Mouse (Mus musculus) large intestine, adult 2 months (tissue): Measurements from ENCODE around the gene Gm49387. TPM values are rescaled to one million over a fixed set of nuclear protein-coding genes. Genes with fewer than 3 reads are reported as not detected.

Source experiments
- DNase-seq: peaks from one replicate; pipeline ENCODE4 v3.0.0-alpha.2; 2012; ENCODE audit warnings: low read depth, low spot score
- WGBS: fragments of 180-500 bp; shearing (Covaris S2); methylation state at CpG from one replicate; pipeline ENCODE4 v1.1.7; 2018; 5-methylcytosine and 5-hydroxymethylcytosine counted together
- polyA plus RNA-seq: library from polyadenylated mRNA; depleted of rRNA; stranded (reverse); fragments of >200 nt; gene quantifications from 2 replicates; pipeline ENCODE4 v1.2.3, GENCODE M21; 2012; rRNA removed

The Gm49387 gene
- polyA plus RNA-seq: not detected in 2 replicates

DNA sequence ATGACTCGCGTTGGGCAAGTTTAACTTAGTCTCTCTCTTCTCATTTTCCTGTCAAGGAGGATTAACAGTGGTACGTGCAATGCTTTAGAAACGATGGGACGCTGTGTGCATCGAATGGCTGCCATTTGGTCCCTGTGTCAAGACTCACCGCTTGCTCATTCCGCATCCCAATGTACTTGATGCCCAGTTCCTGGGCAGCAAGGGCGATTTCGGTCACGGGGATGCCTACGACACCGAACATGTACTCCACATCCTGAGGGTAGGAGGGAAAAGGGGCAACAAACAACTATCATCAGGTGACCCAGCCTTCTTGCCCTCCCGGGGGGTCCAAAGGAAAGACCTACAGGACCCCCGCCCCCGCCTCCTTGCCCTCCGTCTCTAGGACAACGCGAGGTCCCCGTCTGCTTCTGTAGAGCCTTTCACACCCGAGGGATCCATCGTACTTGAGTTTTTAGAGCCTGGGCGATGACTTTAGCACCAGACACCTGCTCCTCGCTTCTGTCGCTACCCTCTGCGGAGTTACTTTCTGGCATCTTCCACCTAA lies at the start of gene Gm49387:
Gene Gm49387 (minus strand): TSS at position 533 of the 544 bp plus-strand sequence.
- 4% methylated on average over 26 of the region's 26 CpGs for WGBS
- DNase-seq: no peak

DNA sequence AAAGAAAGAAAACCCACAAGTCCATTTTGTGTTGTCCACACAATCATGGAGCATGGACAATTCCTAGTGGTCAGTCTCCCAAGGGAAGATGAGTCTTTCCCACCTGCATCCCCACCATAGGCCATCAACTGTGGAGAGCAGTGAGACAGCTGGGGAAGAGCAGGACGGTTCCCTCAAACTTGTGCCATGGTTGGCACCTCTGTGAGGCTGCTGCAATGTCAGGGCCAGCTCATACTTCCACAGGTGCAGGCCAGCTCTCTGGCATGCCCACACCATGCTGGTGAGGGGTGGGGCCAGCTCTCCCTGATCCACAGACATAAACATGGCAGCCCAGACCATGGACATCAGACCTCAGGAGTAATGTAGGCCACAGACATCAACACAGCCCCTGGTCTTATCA lies 45.6 kb upstream of the Gm49387 start:
- DNase-seq: no peak
- 81% methylated on average over 1 of the region's 1 CpGs for WGBS

DNA sequence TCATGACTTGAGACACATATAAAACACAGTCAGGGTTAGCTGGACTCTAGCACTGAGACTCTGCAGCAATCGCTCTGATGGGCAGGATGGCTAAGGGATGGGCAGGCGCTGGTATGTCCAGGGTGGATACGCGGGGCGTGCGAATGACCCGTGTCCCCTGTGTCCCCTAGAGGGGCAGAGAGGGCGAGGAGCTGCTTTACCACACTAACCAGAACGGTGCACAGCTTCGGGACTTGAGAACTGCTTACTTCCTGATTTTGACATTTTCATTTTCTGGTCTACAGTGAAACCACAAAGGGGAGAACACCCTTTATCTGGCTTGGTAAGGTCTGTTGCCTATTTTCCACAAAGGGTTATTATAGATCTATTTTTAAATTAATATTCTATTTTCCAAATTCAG lies 45.0 kb upstream of the Gm49387 start:
- DNase-seq: no peak
- 76% methylated on average over 10 of the region's 10 CpGs for WGBS

DNA sequence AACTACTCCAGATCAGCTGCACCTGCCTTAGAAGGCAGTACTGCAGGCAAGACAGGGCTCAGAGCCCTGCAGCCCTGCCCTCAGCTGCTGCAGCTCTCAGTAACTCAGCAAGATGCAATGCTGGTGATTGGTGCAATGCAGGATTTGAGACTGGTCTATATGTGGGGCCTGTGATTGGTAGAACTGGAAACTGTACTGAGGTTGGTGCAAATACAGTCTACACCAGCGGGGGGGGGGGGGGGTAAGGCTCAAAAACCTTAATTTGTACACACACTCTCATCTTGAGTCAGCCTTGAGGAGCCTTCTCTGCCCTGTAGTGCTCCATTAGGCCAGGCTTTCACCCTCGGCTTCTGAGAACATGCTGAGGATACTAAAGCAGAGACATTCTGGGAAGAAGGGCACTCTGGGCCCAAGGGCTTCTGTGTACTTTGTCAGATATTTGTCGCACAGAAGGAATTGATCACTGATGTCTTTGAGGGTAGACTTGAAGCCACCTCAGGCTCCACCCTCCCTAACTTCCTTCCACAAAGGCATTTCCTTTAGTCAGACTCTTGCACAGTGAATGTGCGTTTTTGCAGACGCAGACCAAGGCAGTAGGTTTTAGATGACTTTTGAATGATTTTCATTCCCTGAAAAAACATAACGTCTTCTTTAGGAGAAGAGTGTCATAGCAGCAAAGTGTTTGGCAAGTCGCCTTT lies 43.8 kb upstream of the Gm49387 start:
- DNase-seq: no peak
- WGBS: 63% methylated on average over 7 of the region's 7 CpGs

DNA sequence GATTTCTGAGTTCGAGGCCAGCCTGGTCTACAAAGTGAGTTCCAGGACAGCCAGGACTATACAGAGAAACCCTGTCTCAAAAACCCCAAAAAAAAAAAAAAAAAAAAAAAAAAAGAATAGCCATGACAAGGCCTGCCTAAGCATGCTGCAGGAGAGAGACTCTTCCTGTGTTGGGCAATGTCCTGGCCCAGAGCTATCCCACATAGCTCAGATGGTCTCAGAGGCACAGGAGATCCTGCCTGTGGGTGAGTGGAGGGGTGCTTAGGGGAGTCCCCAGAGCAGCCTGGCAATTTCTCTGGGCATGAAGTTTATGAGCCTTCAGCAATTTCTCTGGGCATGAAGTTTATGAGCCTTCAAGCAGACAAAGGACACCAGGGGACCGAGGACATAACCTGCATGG lies 42.9 kb upstream of the Gm49387 start:
- 66% methylated on average over 2 of the region's 2 CpGs for WGBS

DNA sequence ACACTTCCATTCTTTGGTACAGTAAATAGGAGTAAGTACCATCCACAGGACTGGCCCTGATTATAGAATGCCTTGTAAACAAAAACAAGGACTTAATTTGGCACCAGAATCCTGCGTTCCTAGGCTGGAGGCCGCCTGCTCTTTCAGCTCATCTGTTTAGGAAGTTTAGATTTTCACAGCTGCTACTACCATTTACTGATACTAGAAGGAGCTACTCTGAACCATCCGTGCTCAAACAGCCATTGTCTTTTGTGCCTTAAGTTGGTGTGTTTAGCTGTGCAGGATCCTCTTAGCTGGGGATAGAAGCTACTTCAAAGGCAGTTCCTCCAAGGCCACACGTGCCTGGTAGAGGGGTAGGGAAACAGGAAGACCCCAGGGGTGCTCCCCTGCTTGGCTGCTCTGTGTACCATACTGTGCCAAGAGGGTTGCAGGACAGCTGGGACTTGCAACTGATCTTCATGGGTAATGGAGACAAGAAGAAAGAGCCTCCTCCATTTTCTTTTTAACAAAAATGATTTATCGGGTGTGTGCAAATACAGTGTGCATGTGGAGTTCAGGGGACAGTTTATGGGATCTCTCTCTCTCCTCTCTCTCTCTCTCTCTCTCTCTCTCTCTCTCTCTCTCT lies 41.4 kb upstream of the Gm49387 start:
- no peak for DNase-seq
- 53% methylated on average over 5 of the region's 5 CpGs for WGBS

More for the DNA sequence above, 42.9 kb upstream of the Gm49387 start:
- no peak for DNase-seq

DNA sequence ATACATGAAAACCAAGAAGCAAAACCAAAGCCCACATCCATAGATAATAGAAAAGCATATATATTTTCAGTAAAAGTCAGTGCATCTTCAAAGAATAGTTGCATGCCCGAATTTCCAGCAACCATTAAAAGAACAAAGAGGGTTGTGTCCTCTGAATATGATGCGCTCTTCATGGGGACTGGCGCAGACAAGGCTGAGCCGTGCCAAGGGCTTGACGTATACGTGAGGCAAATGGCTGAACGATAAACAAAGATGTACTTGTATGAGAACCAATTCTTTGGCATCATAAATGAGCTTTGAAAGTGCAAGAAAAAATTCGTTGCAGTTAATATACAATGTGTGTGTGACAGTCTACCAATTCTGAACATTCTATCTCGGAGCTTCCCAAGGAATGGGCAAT lies 40.6 kb upstream of the Gm49387 start:
- DNase-seq: no peak
- 75% methylated on average over 9 of the region's 9 CpGs for WGBS

DNA sequence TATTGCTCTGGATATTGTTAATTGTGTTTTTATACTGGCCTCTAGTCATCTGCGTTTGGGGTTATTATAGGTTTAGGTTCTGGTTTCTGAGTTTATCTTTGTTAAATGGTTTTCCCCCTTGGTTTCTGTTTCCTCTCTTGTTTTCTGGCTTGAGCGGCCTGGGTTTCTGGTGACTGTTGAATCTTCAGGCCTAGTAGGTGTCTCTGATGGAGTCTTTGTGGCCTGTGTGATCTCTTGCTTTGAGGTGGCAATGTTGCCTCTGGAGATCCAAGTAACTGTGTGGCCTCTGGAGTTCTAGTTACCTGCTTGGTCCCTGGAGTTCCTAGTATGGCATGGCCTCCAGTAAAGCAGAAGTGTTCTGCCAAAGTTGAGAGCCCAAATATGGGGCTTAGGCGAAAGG lies 40.0 kb upstream of the Gm49387 start:
- DNase-seq: no peak
- 87% methylated on average over 3 of the region's 3 CpGs for WGBS

DNA sequence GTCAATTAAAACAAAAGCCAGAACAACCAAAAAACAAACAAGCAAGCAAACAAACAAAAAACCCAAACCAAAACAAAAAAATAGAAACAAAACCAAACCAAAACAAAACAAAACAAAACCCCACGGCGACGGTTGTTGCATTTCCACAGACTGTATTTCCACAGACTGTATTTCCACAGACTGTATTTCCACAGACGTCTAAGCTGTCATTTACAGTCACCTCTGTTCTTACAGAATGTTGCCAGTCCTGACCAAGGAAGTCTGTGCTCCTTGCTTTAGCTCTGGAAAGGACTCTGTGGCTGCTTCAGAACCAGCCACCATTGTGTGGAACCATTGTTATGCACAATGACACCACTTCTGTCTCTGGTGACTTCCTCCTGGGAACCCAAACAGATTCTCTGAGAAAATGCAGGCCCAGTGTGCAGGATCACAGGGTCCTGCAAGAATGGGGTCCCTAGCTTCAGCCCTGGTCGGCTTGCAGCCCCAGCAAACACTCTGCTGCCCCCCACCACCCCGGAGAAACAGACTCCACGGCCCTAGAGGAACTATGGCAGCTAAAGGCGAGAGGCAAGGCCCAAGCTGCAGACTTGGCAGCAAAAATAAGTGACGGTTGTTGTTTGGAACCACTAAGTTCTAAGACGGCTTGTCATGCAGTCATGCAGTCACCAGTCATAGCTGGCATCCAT lies 31.1 kb upstream of the Gm49387 start:
- 76% methylated on average over 10 of the region's 10 CpGs for WGBS
- no peak for DNase-seq

DNA sequence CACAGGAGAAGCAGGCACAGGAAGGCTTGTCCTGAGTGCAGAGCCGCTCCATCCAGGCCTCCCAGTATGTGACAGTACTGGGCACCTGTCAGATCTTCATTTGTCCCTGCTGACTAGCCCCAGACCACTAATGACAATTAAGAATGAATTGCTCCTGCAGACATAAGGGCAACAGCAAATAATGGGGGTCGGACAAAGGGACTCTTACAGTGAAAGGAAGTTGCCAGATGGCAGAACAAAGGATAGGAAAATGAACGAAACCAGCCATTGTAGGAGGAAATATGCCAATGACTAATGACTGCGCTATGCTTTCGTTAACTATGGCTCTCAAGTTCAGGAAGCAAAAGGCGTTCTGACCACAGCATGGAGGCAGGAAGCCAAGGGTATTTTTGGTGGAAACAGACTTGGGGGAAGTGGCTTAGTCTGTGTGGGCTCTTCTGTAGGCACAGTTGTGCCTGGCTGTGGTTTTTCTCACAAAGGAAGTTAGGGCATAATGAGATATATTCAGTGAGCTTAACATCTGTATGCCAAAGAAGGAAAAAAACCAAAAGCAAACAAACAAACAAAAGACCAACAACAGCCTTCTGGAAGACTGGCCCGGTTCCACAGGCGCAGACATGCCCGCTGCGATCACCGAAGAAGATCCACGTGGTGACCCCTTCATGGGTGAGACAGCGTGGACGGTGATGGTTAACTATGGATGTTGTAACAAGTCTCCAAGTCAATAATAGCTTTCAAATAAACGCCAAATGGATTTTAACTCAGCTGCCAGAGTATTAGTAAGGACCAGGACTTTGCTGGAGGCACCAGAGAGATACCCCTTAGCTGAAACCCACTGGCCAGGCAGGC lies 29.2 kb upstream of the Gm49387 start:
- 68% methylated on average over 15 of the region's 15 CpGs for WGBS
- DNase-seq: no peak

DNA sequence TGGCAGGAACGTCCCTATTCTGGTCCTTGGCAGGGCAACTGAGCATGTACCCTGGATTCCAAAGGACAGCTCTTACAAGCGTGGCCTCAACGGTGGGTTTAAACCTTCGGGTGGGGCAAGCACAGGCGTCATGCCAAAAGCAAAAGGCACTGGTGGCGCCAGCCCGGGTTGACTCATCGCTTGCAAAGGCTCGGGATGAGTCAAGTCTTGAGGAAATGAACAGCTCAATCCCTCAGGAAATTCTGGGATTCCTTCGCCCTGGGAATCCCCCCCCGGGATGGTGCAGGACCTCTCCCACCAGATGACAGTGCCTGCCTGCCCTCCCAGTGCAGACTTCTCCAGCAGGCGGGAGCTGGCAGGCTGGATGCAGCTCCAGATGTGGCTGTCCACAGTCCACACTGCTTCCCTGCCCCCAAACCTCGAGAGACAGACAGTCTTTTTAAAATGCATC lies 28.5 kb upstream of the Gm49387 start:
- whole genome bisulfite sequencing: 15% methylated on average over 13 of the region's 13 CpGs
- no peak for DNase-seq

DNA sequence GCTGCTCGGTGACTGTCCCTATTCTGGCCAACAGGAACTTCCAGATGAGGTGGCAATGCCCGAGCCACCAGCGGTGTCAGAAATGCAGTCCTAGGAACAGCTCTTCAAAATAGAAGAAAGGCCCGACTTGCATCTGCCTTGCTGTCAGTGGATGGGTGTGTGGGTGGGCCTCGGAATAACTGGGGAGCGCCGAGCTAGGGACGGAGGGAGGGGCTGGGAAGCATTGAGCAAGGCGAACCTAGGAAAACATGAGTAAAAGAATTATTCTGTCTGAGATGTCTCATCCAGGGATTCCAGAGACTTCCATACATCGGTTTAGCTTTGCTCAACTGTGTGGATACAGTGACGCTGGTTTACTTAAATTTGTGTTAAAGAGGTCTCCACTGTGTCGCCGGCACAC lies 27.6 kb upstream of the Gm49387 start:
- WGBS: 85% methylated on average over 13 of the region's 13 CpGs
- no peak for DNase-seq

DNA sequence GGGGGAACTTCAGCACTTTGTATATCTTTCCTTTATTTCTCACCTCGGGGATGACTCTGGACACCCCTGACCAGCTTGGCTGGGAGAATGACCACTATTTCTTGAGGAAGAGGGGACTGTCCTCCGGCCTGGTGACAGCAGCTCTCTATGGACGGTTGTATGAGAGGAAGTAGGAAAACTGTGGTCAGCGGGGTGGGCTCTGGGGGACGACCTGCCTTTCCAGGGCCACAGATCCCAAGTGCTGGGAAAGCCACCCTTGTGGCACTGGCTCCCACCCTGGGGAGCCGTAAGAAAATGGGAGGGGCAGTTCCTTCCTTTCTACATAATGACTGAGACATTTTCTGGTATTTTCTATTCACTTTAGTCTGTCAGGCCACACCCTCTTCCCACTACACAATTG lies 27.1 kb upstream of the Gm49387 start:
- 85% methylated on average over 6 of the region's 6 CpGs for WGBS
- no peak for DNase-seq

DNA sequence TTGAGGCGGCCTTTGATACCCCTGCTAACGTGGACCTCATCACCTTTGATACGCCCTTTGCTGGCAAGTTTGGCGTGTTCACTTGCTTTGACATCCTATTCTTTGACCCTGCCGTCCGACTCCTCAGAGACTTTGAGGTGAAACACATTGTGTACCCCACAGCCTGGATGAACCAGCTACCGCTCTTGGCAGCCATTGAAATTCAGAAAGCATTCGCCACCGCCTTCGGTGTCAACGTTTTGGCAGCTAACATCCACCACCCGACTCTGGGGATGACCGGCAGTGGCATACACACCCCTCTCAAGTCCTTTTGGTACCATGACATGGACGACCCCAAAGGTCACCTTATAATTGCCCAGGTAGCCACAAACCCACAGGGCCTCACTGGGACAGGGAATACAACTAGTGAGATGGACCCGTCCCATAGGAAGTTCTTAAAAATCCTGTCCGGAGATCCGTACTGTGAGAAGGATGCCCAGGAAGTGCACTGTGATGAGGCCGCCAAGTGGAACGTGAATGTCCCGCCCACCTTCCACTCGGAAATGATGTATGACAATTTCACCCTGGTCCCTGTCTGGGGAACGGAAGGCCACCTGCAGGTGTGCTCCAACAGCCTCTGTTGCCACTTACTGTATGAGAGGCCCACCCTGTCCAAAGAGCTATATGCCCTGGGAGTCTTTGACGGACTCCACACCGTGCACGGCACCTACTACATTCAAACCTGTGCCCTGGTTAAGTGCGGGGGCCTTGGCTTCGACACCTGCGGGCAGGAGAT lies 26.4 kb upstream of the Gm49387 start:
- WGBS: 94% methylated on average over 28 of the region's 28 CpGs

DNA sequence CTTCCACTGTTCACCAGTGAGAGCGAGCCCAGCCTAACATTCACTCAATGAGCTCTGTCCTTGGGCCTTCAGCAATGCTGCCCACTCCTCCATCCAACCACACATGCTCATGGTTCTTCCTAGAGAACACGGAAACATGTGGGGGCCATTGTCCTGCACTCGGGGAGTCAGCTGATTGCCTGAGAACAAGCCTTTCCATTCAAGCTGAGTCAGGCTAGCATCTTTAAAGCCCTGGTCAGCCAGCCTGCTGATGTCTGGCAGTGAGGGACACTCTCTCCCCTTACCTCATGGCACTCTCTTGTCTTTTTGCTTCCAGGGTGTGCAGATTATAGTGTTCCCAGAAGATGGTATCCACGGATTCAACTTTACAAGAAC lies 24.9 kb upstream of the Gm49387 start:
- 77% methylated on average over 4 of the region's 4 CpGs for WGBS
- no peak for DNase-seq

More for the DNA sequence above, 26.4 kb upstream of the Gm49387 start:
- DNase-seq: no peak

DNA sequence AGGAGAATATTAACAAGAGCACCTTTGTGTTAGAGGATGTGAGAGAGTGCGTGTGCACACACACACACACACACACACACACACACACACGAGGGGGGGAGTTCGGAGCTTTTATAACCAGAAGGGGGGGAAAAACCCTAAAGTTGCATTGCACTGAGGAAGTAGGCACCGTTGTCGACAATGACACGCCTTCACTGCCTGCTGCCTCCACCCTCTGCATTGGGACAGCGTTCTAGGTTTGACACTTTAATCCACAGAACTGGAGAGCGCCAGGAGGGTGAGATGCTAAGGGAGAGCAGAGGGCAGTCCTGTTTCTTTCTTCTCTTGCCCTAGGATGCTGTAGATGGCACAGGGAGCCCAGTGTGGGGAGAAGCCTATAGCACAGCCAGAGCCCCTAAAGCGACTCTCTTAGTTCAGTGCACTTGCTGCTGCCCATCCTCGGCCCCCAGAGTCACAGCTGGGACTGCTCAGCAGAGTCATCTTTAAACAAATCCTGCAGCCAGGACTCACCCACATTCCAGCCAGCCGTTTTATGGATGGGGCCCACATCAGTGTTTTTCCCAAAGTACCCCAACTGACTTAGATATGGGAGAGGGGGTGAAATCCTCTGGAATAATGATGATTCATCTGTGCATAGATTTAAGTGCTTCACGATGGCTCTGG lies 24.4 kb upstream of the Gm49387 start:
- 31% methylated on average over 12 of the region's 12 CpGs for WGBS
- no peak for DNase-seq

DNA sequence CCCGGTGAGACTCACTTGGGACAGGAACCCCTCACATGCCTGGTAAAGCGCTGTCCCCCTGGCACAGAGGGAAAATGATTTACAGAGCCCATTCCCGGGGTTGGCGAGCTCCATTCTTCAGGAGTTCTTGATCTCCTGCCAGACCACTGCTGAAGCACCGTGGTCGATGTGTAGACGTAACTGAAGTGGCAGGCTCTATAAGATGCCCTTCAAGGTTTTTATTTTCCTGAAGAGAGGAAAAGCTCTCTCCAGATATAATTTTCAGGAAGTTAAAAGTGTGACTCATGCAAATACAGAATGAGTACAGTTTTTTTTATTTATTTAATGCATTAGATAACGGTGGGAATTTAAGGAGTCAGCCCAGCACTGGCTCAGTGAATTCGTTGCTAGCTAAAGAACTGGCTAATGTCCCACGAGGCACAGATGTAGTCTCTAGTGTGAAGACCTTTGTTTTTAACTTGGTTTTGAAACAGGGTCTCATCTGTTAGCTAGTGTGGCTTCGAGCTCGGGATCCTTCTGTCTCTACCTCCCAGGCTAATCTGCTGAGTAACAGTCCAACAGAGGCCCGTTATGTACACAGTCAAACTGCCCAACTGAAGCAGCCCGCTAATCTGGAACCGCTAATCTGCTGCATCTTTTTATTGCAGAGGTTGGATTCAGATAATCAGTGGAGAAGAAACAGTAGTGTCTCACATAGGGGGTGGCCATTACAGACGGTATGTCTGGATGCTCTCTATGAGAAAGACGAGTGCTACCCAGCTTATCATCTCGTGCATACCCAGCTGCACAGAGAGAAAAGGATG lies 23.6 kb upstream of the Gm49387 start:
- WGBS: 57% methylated on average over 18 of the region's 18 CpGs
- no peak for DNase-seq
